Mouse (Mus musculus): ENCODE results near the gene Zzef1. TPM values are rescaled to one million over a fixed set of nuclear protein-coding genes. Genes with fewer than 3 reads are reported as not detected.
"Not testable (repeated sequence)": the region's sequence is repeated elsewhere in the genome, so short reads cannot be mapped to it uniquely, and the experiment has no call there.

The Zzef1 gene
- total and polyA plus RNA-seq, 2 experiments from 2014 or later: 7.6 to 37.6 TPM

- WGBS: 93% methylated on average over 3 of the region's 3 CpGs
- H3K9ac ChIP-seq: no peak overlapping the region
- peaks cover 27% of the 10 kb centered on the region for H3K36me3 ChIP-seq (ENCODE audit: insufficient read depth)
- no peak overlapping the region for H3K4me2 ChIP-seq (ENCODE audit: low read depth)
- no peak overlapping the region for H3K4me3 ChIP-seq (ENCODE audit: low read depth, low read length)
- H3K9me3 ChIP-seq (ENCODE audit: low read length): no peaks in the 10 kb centered on the region
- TF ChIP-seq CTCF (IDR thresholded peaks at IDR 0.05; ENCODE audit: low read depth): no peak
- DNase-seq: no peak
- H3K27ac ChIP-seq (ENCODE audit: low read depth, low read length): no peak overlapping the region
- ATAC-seq: no peak
- H3K4me1 ChIP-seq (ENCODE audit: insufficient read depth): no peaks in the 10 kb centered on the region
- H3K27me3 ChIP-seq (ENCODE audit: insufficient read depth, low read length): no peaks in the 10 kb centered on the region
Observed at GRCm38 (mm10) chr11:72769061-72769460, 27.0 kb upstream of the Zzef1 start.

- no peak overlapping the region for H3K9ac ChIP-seq
- no peaks in the 10 kb centered on the region for H3K4me1 ChIP-seq (ENCODE audit: insufficient read depth)
- DNase-seq (no peak), ATAC-seq (no peak)
- no peak overlapping the region for H3K4me3 ChIP-seq (ENCODE audit: low read depth, low read length)
- TF ChIP-seq CTCF (IDR thresholded peaks at IDR 0.05; ENCODE audit: low read depth): no peak
- H3K4me2 ChIP-seq (ENCODE audit: low read depth): no peak overlapping the region
- H3K9me3 ChIP-seq (ENCODE audit: low read length): no peaks in the 10 kb centered on the region
- no peak overlapping the region for H3K27ac ChIP-seq (ENCODE audit: low read depth, low read length)
- H3K27me3 ChIP-seq (ENCODE audit: insufficient read depth, low read length): no peaks in the 10 kb centered on the region
- peaks cover 19% of the 10 kb centered on the region for H3K36me3 ChIP-seq (ENCODE audit: insufficient read depth)
- WGBS: 94% methylated on average over 3 of the region's 3 CpGs
Observed at GRCm38 (mm10) chr11:72770324-72770723, 25.7 kb upstream of the Zzef1 start.

GRCm38 (mm10) chr11:72770816-72771215 is 25.2 kb upstream of the Zzef1 start:
- no peak overlapping the region for H3K27ac ChIP-seq (ENCODE audit: low read depth, low read length)
- H3K36me3 ChIP-seq (ENCODE audit: insufficient read depth): peaks cover 19% of the 10 kb centered on the region
- H3K9me3 ChIP-seq (ENCODE audit: low read length): no peaks in the 10 kb centered on the region
- H3K4me3 ChIP-seq (ENCODE audit: low read depth, low read length): no peak overlapping the region
- no peak for TF ChIP-seq CTCF (IDR thresholded peaks at IDR 0.05; ENCODE audit: low read depth)
- ATAC-seq (no peak), DNase-seq (no peak)
- H3K4me2 ChIP-seq (ENCODE audit: low read depth): no peak overlapping the region
- no peaks in the 10 kb centered on the region for H3K4me1 ChIP-seq (ENCODE audit: insufficient read depth)
- H3K9ac ChIP-seq: no peak overlapping the region
- WGBS: 88% methylated on average over 5 of the region's 5 CpGs
- no peaks in the 10 kb centered on the region for H3K27me3 ChIP-seq (ENCODE audit: insufficient read depth, low read length)

- peaks cover 19% of the 10 kb centered on the region for H3K36me3 ChIP-seq (ENCODE audit: insufficient read depth)
- ATAC-seq: peak; percentile 36; the same call in 1 of the 2 replicates
- no peaks in the 10 kb centered on the region for H3K9me3 ChIP-seq (ENCODE audit: low read length)
- H3K4me2 ChIP-seq (ENCODE audit: low read depth): no peak overlapping the region
- DNase-seq: no peak
- H3K4me3 ChIP-seq (ENCODE audit: low read depth, low read length): no peak overlapping the region
- no peak overlapping the region for H3K9ac ChIP-seq
- WGBS: 75% methylated on average over 4 of the region's 4 CpGs
- H3K27me3 ChIP-seq (ENCODE audit: insufficient read depth, low read length): no peaks in the 10 kb centered on the region
- no peaks in the 10 kb centered on the region for H3K4me1 ChIP-seq (ENCODE audit: insufficient read depth)
- no peak for TF ChIP-seq CTCF (IDR thresholded peaks at IDR 0.05; ENCODE audit: low read depth)
- H3K27ac ChIP-seq (ENCODE audit: low read depth, low read length): no peak overlapping the region
Observed at GRCm38 (mm10) chr11:72771461-72771860, 24.6 kb upstream of the Zzef1 start.

GRCm38 (mm10) chr11:72772611-72773010 is 23.4 kb upstream of the Zzef1 start:
- WGBS: 44% methylated on average over 1 of the region's 1 CpGs
- not testable (repeated sequence) for H3K27ac ChIP-seq (ENCODE audit: low read depth, low read length); H3K4me1 ChIP-seq (ENCODE audit: insufficient read depth); DNase-seq; H3K4me3 ChIP-seq (ENCODE audit: low read depth, low read length); H3K27me3 ChIP-seq (ENCODE audit: insufficient read depth, low read length); H3K9ac ChIP-seq; H3K9me3 ChIP-seq (ENCODE audit: low read length); ATAC-seq; H3K4me2 ChIP-seq (ENCODE audit: low read depth)
- peaks cover 12% of the 10 kb centered on the region for H3K36me3 ChIP-seq (ENCODE audit: insufficient read depth)

- Histone ChIP-seq H3K4me2 (ENCODE audit: low read depth) (no peak overlapping the region), H3K36me3 (ENCODE audit: insufficient read depth) (no peaks in the 10 kb centered on the region), H3K9ac (no peak overlapping the region), H3K27ac (ENCODE audit: low read depth, low read length) (no peak overlapping the region), H3K27me3 (ENCODE audit: insufficient read depth, low read length) (no peaks in the 10 kb centered on the region), H3K9me3 (ENCODE audit: low read length) (no peaks in the 10 kb centered on the region), H3K4me1 (ENCODE audit: insufficient read depth) (no peaks in the 10 kb centered on the region), H3K4me3 (ENCODE audit: low read depth, low read length) (no peak overlapping the region)
- ATAC-seq (no peak), DNase-seq (no peak)
- no peak for TF ChIP-seq CTCF (IDR thresholded peaks at IDR 0.05; ENCODE audit: low read depth)
Observed at GRCm38 (mm10) chr11:72778957-72779356, 17.1 kb upstream of the Zzef1 start.

- H3K9me3 ChIP-seq (ENCODE audit: low read length): no peaks in the 10 kb centered on the region
- DNase-seq (no peak), ATAC-seq (no peak)
- no peaks in the 10 kb centered on the region for H3K4me1 ChIP-seq (ENCODE audit: insufficient read depth)
- H3K27ac ChIP-seq (ENCODE audit: low read depth, low read length): no peak overlapping the region
- 76% methylated on average over 2 of the region's 2 CpGs for WGBS
- H3K4me2 ChIP-seq (ENCODE audit: low read depth): no peak overlapping the region
- no peaks in the 10 kb centered on the region for H3K36me3 ChIP-seq (ENCODE audit: insufficient read depth)
- H3K27me3 ChIP-seq (ENCODE audit: insufficient read depth, low read length): no peaks in the 10 kb centered on the region
- TF ChIP-seq CTCF (IDR thresholded peaks at IDR 0.05; ENCODE audit: low read depth): no peak
- H3K4me3 ChIP-seq (ENCODE audit: low read depth, low read length): no peak overlapping the region
- H3K9ac ChIP-seq: no peak overlapping the region
Observed at GRCm38 (mm10) chr11:72782103-72782502, 13.9 kb upstream of the Zzef1 start.

GRCm38 (mm10) chr11:72782503-72782902 is 13.5 kb upstream of the Zzef1 start:
- Histone ChIP-seq H3K27me3 (ENCODE audit: insufficient read depth, low read length) (no peaks in the 10 kb centered on the region), H3K4me3 (ENCODE audit: low read depth, low read length) (no peak overlapping the region), H3K36me3 (ENCODE audit: insufficient read depth) (no peaks in the 10 kb centered on the region), H3K4me2 (ENCODE audit: low read depth) (no peak overlapping the region), H3K9ac (no peak overlapping the region), H3K27ac (ENCODE audit: low read depth, low read length) (no peak overlapping the region), H3K4me1 (ENCODE audit: insufficient read depth) (no peaks in the 10 kb centered on the region), H3K9me3 (ENCODE audit: low read length) (no peaks in the 10 kb centered on the region)
- no peak for TF ChIP-seq CTCF (IDR thresholded peaks at IDR 0.05; ENCODE audit: low read depth)
- ATAC-seq (no peak), DNase-seq (no peak)
- WGBS: 84% methylated on average over 3 of the region's 3 CpGs
